Mouse (Mus musculus): Measurements from ENCODE around the gene Mms19. TPM values are rescaled to one million over a fixed set of nuclear protein-coding genes. Genes with fewer than 3 reads are reported as not detected.
A peak's percentile ranks its signal among the peaks of the same experiment; 100 is the strongest.

Gene Mms19
- total and polyA plus RNA-seq, 2 experiments from 2014 or later: 26.1 to 45.7 TPM

- peak; percentile 27; the same call in 1 of the 2 replicates for ATAC-seq (ENCODE audit: low FRiP score)
These were observed 36.7 kb upstream of the Mms19 start for GRCm38 (mm10) chr19:42017399-42018247.

GRCm38 (mm10) chr19:42016840-42017239 is 35.9 kb upstream of the Mms19 start:
- H3K27ac ChIP-seq (ENCODE audit: low read depth, low read length): no peak overlapping the region
- ATAC-seq (ENCODE audit: low FRiP score) (no peak), DNase-seq (ENCODE audit: low spot score) (no peak)
- H3K4me3 ChIP-seq (ENCODE audit: low read depth, low read length): no peak overlapping the region
- H3K9ac ChIP-seq (replicated peaks; ENCODE audit: low read length, poor library complexity, severe bottlenecking): no peak overlapping the region
- 51% methylated on average over 5 of the region's 5 CpGs for WGBS
- TF ChIP-seq CTCF (IDR thresholded peaks at IDR 0.05): no peak
- H3K4me1 ChIP-seq (ENCODE audit: insufficient read depth, low read length): no peaks in the 10 kb centered on the region
- no peak overlapping the region for H3K4me2 ChIP-seq (ENCODE audit: low read depth, low read length, poor library complexity, severe bottlenecking)
- H3K9me3 ChIP-seq (ENCODE audit: low read length): no peaks in the 10 kb centered on the region
- H3K36me3 ChIP-seq (ENCODE audit: insufficient read depth, low read length): no peaks in the 10 kb centered on the region
- H3K27me3 ChIP-seq (ENCODE audit: insufficient read depth, low read length): no peaks in the 10 kb centered on the region

More at GRCm38 (mm10) chr19:42017399-42018247, 36.7 kb upstream of the Mms19 start:
- Histone ChIP-seq H3K27me3 (ENCODE audit: insufficient read depth, low read length) (no peaks in the 10 kb centered on the region), H3K36me3 (ENCODE audit: insufficient read depth, low read length) (no peaks in the 10 kb centered on the region), H3K4me1 (ENCODE audit: insufficient read depth, low read length) (no peaks in the 10 kb centered on the region), H3K9me3 (ENCODE audit: low read length) (no peaks in the 10 kb centered on the region), H3K27ac (ENCODE audit: low read depth, low read length) (no peak overlapping the region), H3K9ac (replicated peaks; ENCODE audit: low read length, poor library complexity, severe bottlenecking) (no peak overlapping the region), H3K4me2 (ENCODE audit: low read depth, low read length, poor library complexity, severe bottlenecking) (no peak overlapping the region), H3K4me3 (ENCODE audit: low read depth, low read length) (no peak overlapping the region)
- peak; percentile 80 for DNase-seq (ENCODE audit: low spot score)
- 78% methylated on average over 8 of the region's 8 CpGs for WGBS
- no peak for TF ChIP-seq CTCF (IDR thresholded peaks at IDR 0.05)

GRCm38 (mm10) chr19:42016251-42016650 is 35.3 kb upstream of the Mms19 start:
- no peaks in the 10 kb centered on the region for H3K36me3 ChIP-seq (ENCODE audit: insufficient read depth, low read length)
- ATAC-seq (ENCODE audit: low FRiP score): no peak
- no peaks in the 10 kb centered on the region for H3K27me3 ChIP-seq (ENCODE audit: insufficient read depth, low read length)
- no peak overlapping the region for H3K4me3 ChIP-seq (ENCODE audit: low read depth, low read length)
- no peak for TF ChIP-seq CTCF (IDR thresholded peaks at IDR 0.05)
- H3K4me1 ChIP-seq (ENCODE audit: insufficient read depth, low read length): no peaks in the 10 kb centered on the region
- DNase-seq (ENCODE audit: low spot score): no peak
- H3K9me3 ChIP-seq (ENCODE audit: low read length): no peaks in the 10 kb centered on the region
- no peak overlapping the region for H3K27ac ChIP-seq (ENCODE audit: low read depth, low read length)
- H3K4me2 ChIP-seq (ENCODE audit: low read depth, low read length, poor library complexity, severe bottlenecking): no peak overlapping the region
- WGBS: 66% methylated on average over 4 of the region's 4 CpGs
- H3K9ac ChIP-seq (replicated peaks; ENCODE audit: low read length, poor library complexity, severe bottlenecking): no peak overlapping the region

- 80% methylated on average over 6 of the region's 6 CpGs for WGBS
- H3K36me3 ChIP-seq (ENCODE audit: insufficient read depth, low read length): no peaks in the 10 kb centered on the region
- H3K27me3 ChIP-seq (ENCODE audit: insufficient read depth, low read length): no peaks in the 10 kb centered on the region
- no peak overlapping the region for H3K4me2 ChIP-seq (ENCODE audit: low read depth, low read length, poor library complexity, severe bottlenecking)
- no peaks in the 10 kb centered on the region for H3K4me1 ChIP-seq (ENCODE audit: insufficient read depth, low read length)
- no peak for DNase-seq (ENCODE audit: low spot score)
- no peak overlapping the region for H3K27ac ChIP-seq (ENCODE audit: low read depth, low read length)
- no peak for TF ChIP-seq CTCF (IDR thresholded peaks at IDR 0.05)
- no peak overlapping the region for H3K9ac ChIP-seq (replicated peaks; ENCODE audit: low read length, poor library complexity, severe bottlenecking)
- no peak for ATAC-seq (ENCODE audit: low FRiP score)
- no peak overlapping the region for H3K4me3 ChIP-seq (ENCODE audit: low read depth, low read length)
- no peaks in the 10 kb centered on the region for H3K9me3 ChIP-seq (ENCODE audit: low read length)
These were observed 34.0 kb upstream of the Mms19 start for GRCm38 (mm10) chr19:42015001-42015400.

- no peak overlapping the region for H3K9ac ChIP-seq (replicated peaks; ENCODE audit: low read length, poor library complexity, severe bottlenecking)
- ATAC-seq (ENCODE audit: low FRiP score) (no peak), DNase-seq (ENCODE audit: low spot score) (no peak)
- no peak overlapping the region for H3K4me3 ChIP-seq (ENCODE audit: low read depth, low read length)
- no peak for TF ChIP-seq CTCF (IDR thresholded peaks at IDR 0.05)
- no peaks in the 10 kb centered on the region for H3K36me3 ChIP-seq (ENCODE audit: insufficient read depth, low read length)
- H3K27me3 ChIP-seq (ENCODE audit: insufficient read depth, low read length): no peaks in the 10 kb centered on the region
- H3K4me2 ChIP-seq (ENCODE audit: low read depth, low read length, poor library complexity, severe bottlenecking): no peak overlapping the region
- no peaks in the 10 kb centered on the region for H3K4me1 ChIP-seq (ENCODE audit: insufficient read depth, low read length)
- no peak overlapping the region for H3K27ac ChIP-seq (ENCODE audit: low read depth, low read length)
- no peaks in the 10 kb centered on the region for H3K9me3 ChIP-seq (ENCODE audit: low read length)
- WGBS: 87% methylated on average over 3 of the region's 3 CpGs
These were observed 33.4 kb upstream of the Mms19 start for GRCm38 (mm10) chr19:42014231-42014825.

GRCm38 (mm10) chr19:42011123-42011522 is 30.2 kb upstream of the Mms19 start:
- no peak overlapping the region for H3K27ac ChIP-seq (ENCODE audit: low read depth, low read length)
- no peaks in the 10 kb centered on the region for H3K36me3 ChIP-seq (ENCODE audit: insufficient read depth, low read length)
- DNase-seq (ENCODE audit: low spot score) (no peak), ATAC-seq (ENCODE audit: low FRiP score) (no peak)
- no peak overlapping the region for H3K4me2 ChIP-seq (ENCODE audit: low read depth, low read length, poor library complexity, severe bottlenecking)
- no peak overlapping the region for H3K9ac ChIP-seq (replicated peaks; ENCODE audit: low read length, poor library complexity, severe bottlenecking)
- WGBS: 88% methylated on average over 7 of the region's 7 CpGs
- TF ChIP-seq CTCF (IDR thresholded peaks at IDR 0.05): no peak
- no peaks in the 10 kb centered on the region for H3K4me1 ChIP-seq (ENCODE audit: insufficient read depth, low read length)
- no peaks in the 10 kb centered on the region for H3K9me3 ChIP-seq (ENCODE audit: low read length)
- no peak overlapping the region for H3K4me3 ChIP-seq (ENCODE audit: low read depth, low read length)
- H3K27me3 ChIP-seq (ENCODE audit: insufficient read depth, low read length): no peaks in the 10 kb centered on the region
